Mouse (Mus musculus): ENCODE results near the gene Mrgbp. TPM values are rescaled to one million over a fixed set of nuclear protein-coding genes. Genes with fewer than 3 reads are reported as not detected.

Mrgbp gene
- total RNA-seq (2021) = 10 to 100 TPM; 20.1 to 21.9 TPM

DNA sequence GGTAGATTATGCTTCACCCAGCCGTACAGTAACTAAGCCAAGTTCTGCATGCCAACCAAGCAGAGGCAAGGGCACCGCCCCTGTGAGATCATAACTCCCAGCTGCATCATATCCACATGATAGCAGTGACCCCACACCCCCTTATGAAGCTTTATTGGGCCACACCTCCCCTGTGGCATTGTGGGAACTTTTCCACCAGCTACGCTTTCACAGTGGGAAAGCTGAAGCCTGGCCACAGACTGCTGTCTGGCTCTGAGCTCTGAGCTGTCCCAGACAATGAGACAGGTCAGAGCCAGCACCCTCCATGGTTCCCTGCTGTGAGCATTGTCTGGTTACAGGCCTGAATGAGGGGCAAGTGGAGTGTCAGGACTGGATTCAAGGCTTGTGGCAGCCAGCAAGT is at the start of gene Mrgbp:
Gene Mrgbp (plus strand): TSS at position 303 of the 400 bp plus-strand sequence.
- no peak for DNase-seq

DNA sequence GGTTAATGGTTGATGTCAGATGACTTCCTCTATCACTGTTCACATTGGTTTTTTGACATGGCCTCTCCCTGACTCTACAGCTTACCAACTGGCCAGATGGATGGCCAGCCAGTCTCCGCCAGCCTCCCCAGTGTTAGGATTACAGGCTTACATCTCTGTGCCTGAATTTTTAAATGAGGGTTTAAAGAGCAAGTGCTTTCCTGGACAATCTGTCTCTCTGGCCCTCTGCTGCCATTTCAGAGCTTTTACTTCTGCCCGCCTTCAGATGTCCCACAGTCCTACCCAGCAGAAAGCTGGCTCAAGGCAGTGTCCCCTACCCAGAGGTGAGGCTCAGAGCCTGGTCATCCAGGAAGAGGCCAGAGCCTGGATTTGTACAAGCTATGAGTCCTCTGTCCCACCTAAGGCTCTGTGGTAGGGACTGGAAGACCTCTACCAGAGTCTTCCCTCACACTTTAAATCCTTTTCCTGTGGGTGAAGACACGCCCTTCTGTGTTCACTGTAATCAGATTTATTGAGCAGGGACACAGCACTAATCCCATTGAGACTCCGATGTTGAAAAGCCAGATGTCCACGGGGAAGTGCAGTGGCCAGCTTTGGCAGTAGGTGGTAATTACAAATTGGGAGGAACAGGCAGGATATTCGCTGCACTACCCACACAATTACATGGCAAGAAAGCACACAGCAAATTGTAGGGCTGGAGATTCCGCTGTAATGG is 49.3 kb upstream of the Mrgbp start:
- DNase-seq = no peak

DNA sequence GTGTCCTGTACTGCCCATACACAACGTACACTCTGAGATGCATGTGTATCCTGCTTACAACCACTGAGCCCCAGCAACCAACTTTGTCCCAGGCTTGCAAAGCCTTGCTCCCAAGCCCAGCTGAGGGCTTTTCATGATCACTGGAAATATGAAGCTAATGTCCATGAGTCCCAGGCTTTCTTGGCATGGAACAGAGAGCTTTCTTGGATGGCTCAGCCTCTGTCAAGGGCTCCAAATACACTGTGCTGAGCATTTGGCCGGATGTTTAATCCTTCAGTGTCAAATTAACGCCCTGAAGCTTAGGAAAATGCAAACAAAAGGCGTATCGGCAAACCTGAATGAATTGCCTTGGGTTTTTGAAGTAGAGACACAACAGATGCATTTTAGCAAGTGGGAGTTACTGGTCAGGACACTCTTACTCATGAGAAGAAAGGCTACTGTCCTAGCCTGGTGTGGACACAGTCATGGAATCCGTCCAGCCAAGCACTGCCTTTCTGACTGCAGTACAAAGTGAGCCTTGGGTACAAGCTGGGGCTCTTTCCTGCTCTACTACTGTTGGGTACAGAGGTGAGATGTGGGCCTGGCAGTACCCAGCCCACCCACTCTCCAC is 48.6 kb upstream of the Mrgbp start:
- no peak for DNase-seq

DNA sequence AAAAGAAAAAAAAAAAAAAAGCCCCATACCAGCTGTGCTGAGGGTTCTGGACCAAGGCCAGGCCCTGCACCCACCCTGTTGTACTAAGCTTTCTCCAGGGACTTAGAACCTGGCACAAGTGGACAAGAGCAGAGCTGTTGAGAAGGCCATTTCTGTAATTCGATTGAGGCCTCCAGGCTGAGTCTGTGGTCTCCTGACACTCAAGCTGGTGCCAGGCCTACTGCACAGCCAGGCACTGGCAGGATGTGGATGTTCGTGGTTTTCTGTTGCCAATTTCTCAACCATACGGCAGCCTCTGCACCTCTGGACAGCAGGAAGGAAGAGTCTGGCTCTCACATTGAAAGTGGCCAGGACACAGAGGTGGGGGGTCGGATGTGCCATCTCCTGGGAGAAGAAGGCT is 47.9 kb upstream of the Mrgbp start:
- DNase-seq = no peak

DNA sequence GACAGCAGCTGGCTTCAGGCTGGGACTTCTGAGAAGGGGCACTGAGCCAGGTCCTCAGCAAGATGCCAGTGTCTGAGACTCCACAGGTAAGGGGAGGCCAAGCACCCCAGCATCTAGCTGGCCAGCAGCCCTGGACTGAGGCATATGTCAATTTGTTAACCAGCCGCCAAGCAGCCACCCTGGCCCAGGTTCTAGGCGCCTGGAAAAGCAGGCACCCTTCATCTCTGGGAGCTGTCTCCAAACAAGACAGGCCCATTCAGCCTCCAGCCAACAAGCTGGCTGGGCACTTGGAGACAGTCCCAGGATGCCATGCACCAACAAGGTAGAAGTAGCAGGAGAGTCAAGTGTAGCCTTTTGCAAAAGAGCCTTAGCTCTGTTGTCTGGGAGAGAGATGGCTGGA is 37.4 kb upstream of the Mrgbp start:
- DNase-seq = no peak

DNA sequence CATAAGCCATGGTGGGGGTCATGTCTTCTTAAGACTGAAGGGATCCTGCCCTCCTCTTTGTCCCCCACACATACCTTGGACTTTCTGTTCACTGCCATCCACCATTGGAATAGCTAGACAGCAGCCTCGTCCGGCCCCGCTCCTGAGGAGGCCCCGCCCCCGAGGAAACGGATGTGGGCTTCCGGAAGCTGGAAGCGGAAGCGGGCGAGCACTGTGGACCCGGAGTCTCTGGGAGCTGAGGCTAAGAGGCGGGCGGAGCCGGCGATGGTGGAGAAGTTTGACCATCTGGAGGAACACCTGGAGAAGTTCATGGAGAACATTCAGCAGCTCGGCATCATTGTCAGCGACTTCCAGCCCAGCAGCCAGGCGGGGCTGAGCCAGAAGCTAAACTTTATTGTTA is 36.1 kb upstream of the Mrgbp start:
- DNase-seq = no peak

DNA sequence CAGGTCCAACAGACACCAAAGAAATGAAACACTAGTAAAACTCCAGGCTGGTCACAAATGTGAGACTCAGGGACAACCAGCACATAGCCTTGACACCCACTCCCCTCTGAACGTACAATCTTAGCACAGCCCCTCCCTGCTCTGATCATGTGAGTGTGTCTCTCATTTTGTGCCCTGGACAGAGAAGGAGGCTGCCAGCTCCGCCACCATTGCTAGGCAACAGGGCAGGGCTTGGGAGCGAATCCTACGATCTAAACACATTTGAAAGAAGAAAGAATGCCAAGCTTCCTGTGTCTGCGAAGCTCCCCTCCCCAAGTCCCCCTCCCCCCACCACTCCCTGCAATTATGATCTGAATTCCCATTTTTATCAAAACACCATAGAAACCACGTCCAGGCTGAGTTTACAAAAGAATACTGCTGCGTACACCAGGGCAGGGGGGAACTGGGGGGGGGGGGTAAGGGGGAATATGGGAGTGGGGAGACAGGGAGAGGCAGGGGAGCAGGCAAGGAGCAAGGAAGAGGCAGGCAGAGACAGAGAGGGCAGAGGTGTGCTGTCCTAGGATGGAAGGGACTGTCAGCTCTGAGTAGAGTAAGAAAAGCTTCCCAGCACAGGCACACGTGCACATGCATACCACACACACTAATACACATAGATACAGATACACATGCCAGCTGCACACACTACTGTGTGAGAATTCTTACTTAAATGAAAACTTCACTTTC is 33.6 kb upstream of the Mrgbp start:
- DNase-seq = peak; percentile 18 to 27

DNA sequence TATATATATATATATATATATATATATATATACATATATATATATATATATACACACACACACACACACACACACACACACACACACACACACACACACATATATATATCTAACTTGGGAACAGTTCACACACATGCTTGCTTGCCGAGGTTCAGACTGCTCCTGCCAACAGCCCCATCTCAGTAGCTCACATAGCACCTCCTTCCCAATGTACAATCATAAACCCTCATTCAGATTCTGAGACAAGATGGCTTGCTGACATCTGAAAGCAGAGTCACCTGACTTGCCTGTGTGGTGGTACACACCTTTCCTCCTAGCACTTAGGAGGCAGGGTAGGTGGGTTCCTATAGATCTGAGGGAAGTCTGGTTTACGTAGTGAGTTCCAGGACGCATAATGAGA is 28.8 kb upstream of the Mrgbp start:
- no peak for DNase-seq

DNA sequence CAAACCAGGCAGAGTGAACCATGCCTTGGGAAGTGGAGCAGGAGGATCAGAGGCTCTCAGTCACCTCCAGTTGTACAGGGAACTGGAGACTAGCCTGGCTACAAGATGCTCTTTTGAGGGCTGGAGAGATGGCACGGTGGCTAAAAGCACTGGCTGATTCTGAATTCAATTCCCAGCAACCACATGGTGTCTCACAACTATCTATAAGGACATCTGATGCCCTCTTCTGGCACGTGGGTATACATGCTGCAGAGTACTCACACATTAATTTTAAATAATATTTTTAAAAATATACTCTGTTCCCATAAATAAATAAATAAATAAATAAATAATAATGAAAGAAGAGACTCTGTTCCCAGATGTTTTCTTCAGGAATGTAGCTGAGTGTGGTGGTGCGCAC is 25.9 kb upstream of the Mrgbp start:
- no peak for DNase-seq

DNA sequence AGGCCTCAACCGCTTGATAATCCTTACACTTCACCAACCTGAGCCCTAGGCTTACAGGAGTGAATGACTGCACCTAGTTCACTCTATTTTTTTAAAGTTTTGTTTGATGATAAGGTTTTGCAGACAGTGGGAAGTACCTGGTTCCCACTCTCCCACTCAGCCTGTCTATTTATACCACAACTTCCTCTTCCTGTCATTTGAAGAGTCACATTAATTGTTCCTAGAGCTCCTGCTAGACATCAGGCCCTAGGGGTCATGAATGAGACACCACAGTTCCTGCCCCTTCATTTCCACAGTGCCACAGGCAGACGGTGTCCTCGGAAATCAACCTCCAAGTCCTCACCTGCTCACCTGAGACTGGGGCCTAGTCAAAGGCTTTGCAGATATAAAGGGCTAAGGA is 24.6 kb upstream of the Mrgbp start:
- no peak for DNase-seq

DNA sequence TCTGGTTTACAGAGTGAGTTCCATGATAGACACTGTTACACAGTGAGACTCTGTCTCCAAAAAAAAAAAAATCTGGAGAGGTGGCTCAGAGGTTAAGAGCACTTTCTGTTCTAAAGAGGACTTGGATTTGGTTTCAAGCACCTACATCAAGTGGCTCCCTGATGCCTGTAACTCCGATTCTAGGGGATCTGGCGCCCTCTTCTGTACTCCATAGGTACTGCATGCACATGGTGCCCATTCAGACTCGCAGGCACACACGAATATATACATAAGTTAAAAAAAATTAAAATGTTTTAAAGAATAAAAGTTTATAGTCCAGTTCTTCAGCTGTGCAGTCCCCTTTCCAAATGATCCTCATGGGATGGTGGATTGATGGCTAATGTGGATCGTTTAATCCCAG is 20.9 kb upstream of the Mrgbp start:
- DNase-seq = no peak

DNA sequence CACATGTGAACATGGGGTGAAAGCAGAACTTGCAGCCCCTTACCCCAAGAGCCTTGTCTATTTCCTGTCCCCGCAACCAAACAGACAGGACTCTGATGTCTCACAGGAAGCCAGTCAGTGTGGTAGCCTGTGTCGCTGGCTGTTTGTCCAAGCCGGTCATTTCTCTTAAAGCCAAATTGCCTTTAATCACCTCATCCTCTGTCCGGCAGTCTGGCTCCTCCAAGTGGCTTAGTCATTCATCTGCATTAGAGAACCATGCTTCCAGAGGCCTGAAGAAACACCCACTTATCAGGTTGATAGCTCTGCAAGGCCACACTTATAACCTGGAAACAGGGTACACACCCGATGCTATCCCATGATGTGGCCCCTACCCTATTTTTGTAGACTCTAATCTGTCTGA is 19.0 kb upstream of the Mrgbp start:
- no peak for DNase-seq

DNA sequence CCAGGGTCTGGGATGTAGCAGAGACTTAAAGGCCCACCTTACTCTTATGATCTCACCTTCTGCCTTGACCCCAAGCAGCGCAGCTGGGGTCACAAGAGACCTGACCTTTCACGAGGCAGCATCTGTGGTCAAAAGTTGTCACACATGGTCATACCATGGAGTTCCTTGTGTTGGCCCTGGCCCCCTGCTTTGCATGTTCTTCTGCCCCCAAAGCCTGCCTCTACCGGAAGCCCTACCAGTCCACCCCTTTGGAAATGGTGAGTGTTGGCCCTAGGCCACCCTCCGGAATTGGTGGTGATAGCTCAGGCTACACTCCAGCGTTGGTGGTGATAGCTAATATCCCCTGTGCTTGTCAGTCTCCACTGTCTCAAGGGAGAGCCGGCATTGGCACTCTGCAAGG is 17.8 kb upstream of the Mrgbp start:
- DNase-seq = no peak

DNA sequence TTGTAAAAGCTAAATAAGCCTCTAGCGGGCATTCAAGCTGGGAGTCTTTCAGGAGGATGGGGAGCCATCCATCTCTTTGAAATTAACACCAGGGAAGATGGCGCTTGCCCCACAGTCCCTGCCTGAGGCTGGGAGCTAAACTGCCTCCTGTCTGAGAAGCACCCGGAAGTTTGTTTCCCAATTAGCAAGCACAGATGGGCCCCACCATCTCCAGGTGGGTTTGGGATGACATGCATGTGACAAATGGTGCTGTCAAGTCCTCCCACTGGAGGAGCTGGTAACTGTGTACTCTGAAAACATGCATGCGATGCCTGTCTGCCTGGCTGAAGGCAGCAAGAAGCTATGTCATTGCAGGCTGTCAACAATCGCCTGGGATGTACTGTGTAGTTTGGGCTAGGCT is 17.3 kb upstream of the Mrgbp start:
- DNase-seq = no peak

DNA sequence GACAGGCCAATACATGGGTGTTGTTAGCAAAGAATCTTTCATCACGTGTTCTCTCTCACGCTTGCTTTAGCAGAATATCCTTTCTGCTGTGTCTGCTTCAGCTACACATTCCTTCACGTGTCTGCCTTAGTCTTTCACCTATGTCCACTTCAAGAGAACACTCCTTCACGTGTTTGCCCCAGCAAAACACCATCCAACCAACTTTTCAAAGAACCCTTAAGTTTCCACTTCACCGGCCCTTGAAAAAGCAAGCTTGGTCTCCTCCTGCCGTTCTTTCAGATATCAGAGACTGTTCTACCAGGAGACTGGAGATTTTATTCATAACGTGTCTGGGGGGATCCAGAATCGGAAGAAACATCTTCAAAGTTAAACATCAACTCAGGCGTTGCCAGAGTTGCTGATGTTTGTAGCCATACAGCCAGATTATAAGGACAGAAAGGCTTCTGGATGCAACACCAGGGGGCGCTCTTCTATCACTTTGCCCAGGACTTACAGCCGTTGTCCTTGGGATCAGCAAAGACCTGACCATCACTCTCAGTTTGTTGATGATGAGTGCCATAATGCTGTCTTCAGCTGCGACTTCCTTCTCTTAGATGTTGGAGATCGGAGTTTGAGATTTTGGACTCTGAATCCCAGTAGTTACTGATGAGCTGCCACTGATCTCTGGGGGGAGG is 14.7 kb upstream of the Mrgbp start:
- no peak for DNase-seq

DNA sequence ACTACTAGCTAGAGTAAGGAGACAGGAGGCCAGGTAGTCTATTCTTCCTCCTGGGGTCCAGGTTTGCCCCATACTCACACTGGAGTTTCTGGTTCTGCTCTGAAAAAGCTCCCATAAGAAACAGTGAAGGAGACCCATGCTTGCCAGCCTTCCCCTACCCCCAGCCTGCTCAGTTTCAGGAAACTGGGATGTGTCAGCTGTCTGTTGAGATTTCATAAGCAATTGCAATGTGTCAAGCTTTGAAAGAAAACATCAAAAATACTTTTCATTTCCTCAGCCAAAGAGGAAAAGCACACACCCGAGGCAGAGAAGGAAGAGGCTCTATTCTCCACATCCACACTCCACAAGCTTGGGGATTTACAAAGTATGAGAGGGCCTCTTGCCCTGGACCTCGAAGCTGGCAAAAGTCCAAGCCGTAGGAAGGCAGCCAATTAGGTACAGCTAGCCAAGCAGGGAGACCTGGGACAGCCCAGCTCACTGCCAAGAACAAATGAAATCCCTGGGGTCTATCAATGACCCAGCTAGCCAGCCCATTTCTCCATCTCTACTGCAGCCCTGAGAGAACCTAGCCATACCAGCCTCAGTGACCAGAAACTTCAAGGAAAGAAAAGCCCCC is 12.0 kb upstream of the Mrgbp start:
- DNase-seq = no peak

DNA sequence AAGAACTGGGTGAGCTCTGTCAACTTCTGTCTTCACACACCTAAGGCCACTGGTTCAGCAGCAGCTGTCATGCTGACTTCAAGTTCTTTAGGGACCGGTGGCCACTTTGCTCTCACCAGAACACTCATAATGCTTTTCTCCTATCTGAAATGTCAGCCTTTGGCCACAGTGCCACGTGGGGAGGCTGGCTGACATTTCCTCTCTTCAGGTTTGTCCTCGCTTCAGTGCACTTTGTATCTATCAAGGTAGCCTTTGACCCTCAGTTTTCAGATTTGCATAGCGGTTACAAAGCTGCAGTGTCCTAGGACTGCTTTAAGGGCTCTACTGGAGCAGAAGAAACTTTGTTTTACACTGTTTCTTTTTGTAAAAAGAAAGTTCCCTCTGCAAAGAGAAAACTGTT is 4.6 kb upstream of the Mrgbp start:
- DNase-seq = no peak

DNA sequence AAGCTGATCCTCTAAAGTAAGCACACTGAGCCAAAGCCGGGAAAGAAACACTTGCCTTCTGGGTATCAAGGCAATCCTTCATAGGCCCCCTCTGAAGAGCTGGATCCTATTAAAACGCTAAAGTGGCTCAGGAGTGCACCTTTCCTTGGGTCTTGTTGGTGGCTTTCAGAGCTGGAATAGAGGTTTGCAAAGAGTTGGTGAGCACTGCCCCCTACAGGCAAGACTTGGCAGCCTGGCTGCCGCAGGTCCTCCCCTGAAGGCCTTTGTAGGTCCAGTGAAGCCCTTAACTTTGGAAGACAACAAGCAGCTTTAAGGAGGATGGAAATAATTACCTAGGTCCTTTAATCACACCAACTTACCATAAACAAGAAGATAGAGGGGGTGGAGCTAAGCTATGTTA is 2.4 kb upstream of the Mrgbp start:
- peak; percentile 68 to 71 for DNase-seq

DNA sequence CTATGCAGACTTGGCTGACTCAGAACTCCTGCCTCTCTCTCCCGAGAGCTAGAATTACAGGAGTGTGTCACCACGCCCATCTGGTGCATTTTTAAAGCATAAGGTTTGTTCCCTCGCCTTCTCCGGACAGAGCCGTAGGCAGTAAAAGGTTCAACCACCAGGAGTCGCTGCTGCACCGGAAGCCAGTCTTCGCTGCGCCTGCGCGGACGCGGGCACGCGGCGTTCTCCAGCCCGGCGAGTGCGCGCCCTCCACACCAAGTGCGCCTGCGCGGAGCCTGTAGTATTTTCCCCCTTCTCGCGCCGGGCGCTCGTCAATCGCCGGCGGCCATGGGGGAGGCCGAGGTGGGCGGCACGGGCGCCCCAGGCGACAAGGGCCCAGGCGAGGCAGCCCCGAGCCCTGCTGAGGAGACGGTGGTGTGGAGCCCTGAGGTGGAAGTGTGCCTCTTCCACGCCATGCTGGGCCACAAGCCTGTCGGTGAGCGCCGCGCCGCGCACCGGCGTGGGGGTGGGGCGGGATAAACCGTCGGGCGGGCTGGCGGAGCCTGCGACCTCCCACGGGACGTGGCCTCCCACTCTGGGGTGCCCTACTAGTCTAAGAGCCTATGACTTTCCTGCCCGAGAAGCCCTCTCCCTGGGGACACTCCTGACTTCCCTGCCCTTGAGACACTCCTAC is 1.5 kb downstream of the Mrgbp start:
- peak; percentile 96 to 98 for DNase-seq

DNA sequence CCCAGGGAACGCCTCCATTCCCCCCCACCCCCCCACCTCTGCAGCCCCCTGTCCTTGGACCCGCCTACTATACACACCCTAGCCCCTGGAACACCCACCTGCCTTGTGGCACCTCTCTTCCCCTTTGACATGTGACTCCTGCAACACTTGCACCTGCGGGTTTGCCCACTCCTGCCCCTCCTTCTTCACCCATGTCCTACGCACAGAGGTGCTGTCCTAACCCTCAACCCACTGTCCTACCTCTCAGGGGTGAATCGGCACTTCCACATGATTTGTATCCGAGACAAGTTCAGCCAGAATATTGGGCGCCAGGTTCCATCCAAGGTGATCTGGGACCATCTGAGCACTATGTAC is 2.0 kb downstream of the Mrgbp start:
- no peak for DNase-seq

DNA sequence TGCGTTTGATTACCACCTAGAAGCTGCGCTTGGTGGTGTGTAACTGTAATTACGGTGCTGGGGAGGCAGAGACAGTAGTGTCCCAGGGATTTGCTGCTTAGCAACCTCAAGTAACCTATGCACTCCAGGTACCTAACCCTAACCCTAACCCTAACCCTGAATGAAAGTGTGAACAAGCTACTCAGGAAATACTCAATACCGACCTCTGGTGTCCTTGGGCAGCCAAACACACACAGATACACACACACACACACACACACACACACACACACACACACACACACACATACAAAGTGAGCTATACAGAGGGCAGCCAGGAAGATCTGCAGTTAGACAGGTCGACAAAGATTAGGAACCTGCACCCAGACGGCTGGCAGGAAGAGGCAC is 7.6 kb downstream of the Mrgbp start:
- DNase-seq = no peak

DNA sequence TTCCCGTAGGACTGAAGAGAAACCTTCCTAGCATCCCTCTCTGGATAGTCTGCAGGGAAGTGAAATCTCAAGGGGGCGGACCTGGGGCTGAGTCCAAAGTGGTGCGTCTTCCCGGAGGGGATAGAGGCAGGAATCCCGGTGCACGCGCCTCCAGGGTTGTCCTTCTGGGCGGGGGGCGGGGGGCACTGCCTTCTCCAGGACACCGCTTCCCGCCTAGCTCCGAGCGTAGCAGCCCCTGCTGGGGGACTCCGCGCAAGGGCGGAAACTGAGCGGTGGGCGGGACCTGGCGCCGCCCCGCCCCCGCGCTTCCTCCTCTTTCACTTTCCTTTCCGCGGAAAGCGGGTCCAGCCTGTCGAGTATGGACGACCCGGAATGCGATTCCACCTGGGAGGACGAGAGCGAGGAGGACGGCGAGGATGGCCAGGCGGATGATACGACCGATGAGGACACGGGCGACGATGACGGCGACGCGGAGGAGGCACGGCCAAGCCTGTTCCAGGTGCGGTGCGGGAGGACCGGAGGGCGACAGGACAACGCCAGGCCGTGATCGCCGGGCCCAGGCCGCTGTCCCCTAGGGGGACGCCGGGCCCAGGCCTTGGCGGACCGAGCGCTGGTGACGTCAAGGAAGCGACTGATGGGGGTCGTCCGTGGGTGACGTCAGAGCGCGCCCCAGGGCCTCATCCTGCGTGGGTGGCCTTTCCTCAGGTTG is 8.2 kb downstream of the Mrgbp start, which contains the start of gene Ogfr:
Gene Ogfr (plus strand): TSS at position 123 of the 709 bp plus-strand sequence.
- DNase-seq = peak; percentile 77
